Mouse (Mus musculus) intestine, embryonic 14.5 days (tissue): Measurements from ENCODE around the gene Filip1. TPM values are rescaled to one million over a fixed set of nuclear protein-coding genes. Genes with fewer than 3 reads are reported as not detected.

Experiments
- ATAC-seq: fragments of 200-750 bp; cut with Nextera tagmentation; replicated peaks from 2 replicates; pipeline ENCODE4 v1.8.0; 2017; ENCODE audit warnings: low read depth, moderate number of reproducible peaks, moderate TSS enrichment, moderate library complexity; ENCODE audit not compliant: low FRiP score, low TSS enrichment
- DNase-seq: peaks from one replicate; pipeline ENCODE4 v3.0.0-alpha.2; 2018; ENCODE audit warnings: low spot score
- H3K27ac ChIP-seq: fragments of 300-500 bp; sonication (generic); 2 replicates; pipeline ENCODE4 v1.5.1; 2014; ENCODE audit warnings: low read depth, mild to moderate bottlenecking, control low read depth
- H3K27me3 ChIP-seq: fragments of 300-500 bp; sonication (generic); replicated peaks from 2 replicates; pipeline ENCODE4 v1.6.1; 2014; ENCODE audit warnings: low read length, control low read depth; ENCODE audit not compliant: control insufficient read depth, insufficient read depth
- H3K36me3 ChIP-seq: fragments of 300-500 bp; sonication (generic); 2 replicates; pipeline ENCODE4 v1.6.1; 2014; ENCODE audit warnings: low read length, control low read depth; ENCODE audit not compliant: control insufficient read depth, insufficient read depth
- H3K4me1 ChIP-seq: fragments of 300-500 bp; sonication (generic); replicated peaks from 2 replicates; pipeline ENCODE4 v1.6.1; 2014; ENCODE audit warnings: low read length, control low read depth, mixed read lengths; ENCODE audit not compliant: control insufficient read depth, insufficient read depth
- H3K4me2 ChIP-seq: fragments of 300-500 bp; sonication (generic); 2 replicates; pipeline ENCODE4 v1.6.1; 2014; ENCODE audit warnings: low read length
- H3K4me3 ChIP-seq: fragments of 300-500 bp; sonication (generic); 2 replicates; pipeline ENCODE4 v1.5.1; 2014; ENCODE audit warnings: low read depth, low read length, control low read depth, mixed read lengths
- H3K9ac ChIP-seq: fragments of 300-500 bp; sonication (generic); 2 replicates; pipeline ENCODE4 v1.6.1; 2014; ENCODE audit warnings: mild to moderate bottlenecking, low read length
- H3K9me3 ChIP-seq: fragments of 300-500 bp; sonication (generic); 2 replicates; pipeline ENCODE4 v1.6.1; 2016; ENCODE audit warnings: low read length, control low read depth; ENCODE audit not compliant: control insufficient read depth
- WGBS: fragments of 180-500 bp; shearing (Covaris S2); extraction: QIAGEN DNeasy Blood & Tissue Kit; methylation state at CpG from one replicate; pipeline ENCODE4 v1.1.7; 2014; 5-methylcytosine and 5-hydroxymethylcytosine counted together
- polyA plus RNA-seq: library from polyadenylated mRNA; unstranded; fragments of >200 nt; fragmentation: Nextera tagmentation; extraction: Ambion mirVana; gene quantifications from 2 replicates; pipeline ENCODE4 v1.2.1, GENCODE M21; 2014

Filip1 gene
- polyA plus RNA-seq, 1 experiment from 2014 or later, result 7.2 TPM

- no peaks in the 10 kb centered on the region for H3K27me3 ChIP-seq
- ATAC-seq, result no peak
- H3K36me3 ChIP-seq, result no peaks in the 10 kb centered on the region
- no peak overlapping the region for H3K4me2 ChIP-seq
- no peak overlapping the region for H3K27ac ChIP-seq
- H3K9me3 ChIP-seq, result no peaks in the 10 kb centered on the region
- no peak for DNase-seq
- WGBS, result 85% methylated on average over 2 of the region's 2 CpGs
- H3K4me1 ChIP-seq, result no peaks in the 10 kb centered on the region
- no peak overlapping the region for H3K9ac ChIP-seq
- no peak overlapping the region for H3K4me3 ChIP-seq
These were observed 227.5 kb downstream of the Filip1 start for GRCm38 (mm10) chr9:79784934-79785793.

DNA sequence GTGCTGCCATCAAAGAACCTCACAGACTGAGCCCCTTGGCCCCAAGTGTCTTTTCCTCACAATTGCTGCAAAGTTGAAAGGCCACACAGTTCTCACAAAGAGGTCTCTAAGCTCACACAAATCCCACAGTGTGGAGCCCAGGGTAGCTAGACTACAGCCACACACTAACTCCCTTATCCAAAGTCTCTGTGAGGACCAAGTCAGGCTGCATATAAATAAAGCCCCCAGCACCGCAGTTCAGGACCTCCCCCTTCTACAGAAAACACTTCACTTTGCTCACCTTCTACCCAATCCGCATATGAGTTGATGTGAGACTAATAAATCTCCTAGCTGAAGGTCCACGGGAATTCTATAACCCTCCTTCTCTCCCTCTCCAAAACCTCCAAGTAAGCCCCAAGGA lies 228.2 kb downstream of the Filip1 start:
- Histone ChIP-seq H3K4me2 (no peak overlapping the region), H3K4me1 (no peaks in the 10 kb centered on the region), H3K9ac (no peak overlapping the region), H3K36me3 (no peaks in the 10 kb centered on the region), H3K27me3 (no peaks in the 10 kb centered on the region), H3K4me3 (no peak overlapping the region), H3K9me3 (no peaks in the 10 kb centered on the region), H3K27ac (no peak overlapping the region)
- WGBS, result 38% methylated on average over 3 of the region's 3 CpGs
- no peak for DNase-seq
- ATAC-seq, result no peak

GRCm38 (mm10) chr9:79779354-79779753 lies 233.3 kb downstream of the Filip1 start:
- ATAC-seq (no peak), DNase-seq (no peak)
- Histone ChIP-seq H3K9ac (no peak overlapping the region), H3K27me3 (no peaks in the 10 kb centered on the region), H3K27ac (no peak overlapping the region), H3K4me3 (no peak overlapping the region), H3K9me3 (no peaks in the 10 kb centered on the region), H3K4me2 (no peak overlapping the region), H3K4me1 (no peaks in the 10 kb centered on the region), H3K36me3 (peaks cover 22% of the 10 kb centered on the region)
- WGBS, result 79% methylated on average over 2 of the region's 2 CpGs

- no peak overlapping the region for H3K4me3 ChIP-seq
- H3K27ac ChIP-seq, result no peak overlapping the region
- H3K4me1 ChIP-seq, result no peaks in the 10 kb centered on the region
These were observed 245.6 kb downstream of the Filip1 start for GRCm38 (mm10) chr9:79766991-79767545.

DNA sequence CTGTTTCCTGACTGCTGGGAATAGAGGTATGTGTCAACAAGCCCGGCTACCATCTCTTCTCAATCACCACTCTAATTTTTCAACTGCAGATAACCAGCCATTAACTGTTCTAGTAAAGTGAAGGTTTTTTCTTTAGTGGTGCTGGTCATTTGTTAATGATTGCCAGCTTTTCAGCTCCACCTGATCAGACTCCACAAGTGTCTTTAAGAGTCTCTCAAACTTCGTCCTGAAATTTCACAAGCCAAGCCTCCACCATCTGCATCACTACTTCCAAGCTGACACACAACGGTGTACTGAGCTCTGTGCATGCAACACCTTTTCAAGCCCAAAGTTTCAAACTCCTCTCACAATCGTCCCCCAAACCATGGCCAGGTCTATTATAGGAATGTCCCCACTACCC lies 247.3 kb downstream of the Filip1 start:
- Histone ChIP-seq H3K9ac (no peak overlapping the region), H3K27me3 (no peaks in the 10 kb centered on the region), H3K36me3 (0 out of 2 replicates have a peak, but pooled peaks cover 2% of the 10 kb centered on the region), H3K27ac (no peak overlapping the region), H3K4me2 (no peak overlapping the region), H3K4me3 (no peak overlapping the region), H3K4me1 (no peaks in the 10 kb centered on the region), H3K9me3 (no peaks in the 10 kb centered on the region)
- ATAC-seq (no peak), DNase-seq (no peak)
- 85% methylated on average over 4 of the region's 4 CpGs for WGBS

More at GRCm38 (mm10) chr9:79766991-79767545, 245.6 kb downstream of the Filip1 start:
- 92% methylated on average over 5 of the region's 5 CpGs for whole genome bisulfite sequencing
- Histone ChIP-seq H3K4me2 (no peak overlapping the region), H3K36me3 (peaks cover 14% of the 10 kb centered on the region), H3K9ac (no peak overlapping the region), H3K27me3 (no peaks in the 10 kb centered on the region), H3K9me3 (no peaks in the 10 kb centered on the region)
- ATAC-seq (no peak), DNase-seq (no peak)

Other genes starting within 250 kb of the Filip1 start
- gene Tmem30a, start 219.3 kb downstream of the Filip1 start, polyA plus RNA-seq, result 62.4 and 63.3 TPM in 2 replicates
- gene Senp6, start 54.1 kb upstream of the Filip1 start, polyA plus RNA-seq, result 57.8 and 58.1 TPM in 2 replicates
- 63.8 and 71.0 TPM in 2 replicates for gene Myo6, start 152.2 kb upstream of the Filip1 start, polyA plus RNA-seq